Mouse (Mus musculus) liver, adult 2 months (tissue): ENCODE results near the gene Ldb3. TPM values are rescaled to one million over a fixed set of nuclear protein-coding genes. Genes with fewer than 3 reads are reported as not detected.

Experiments
- DNase-seq: peaks from one replicate; pipeline ENCODE4 v3.0.0-alpha.2; 2011; ENCODE audit warnings: low read depth, low spot score; ENCODE audit errors: extremely low read depth
- H3K27ac ChIP-seq: fragments of 200-500 bp; replicated peaks from 2 replicates; pipeline ENCODE4 v1.5.1; 2012; ENCODE audit warnings: low read depth, mild to moderate bottlenecking, control low read depth, inconsistent platforms, low read length; ENCODE audit not compliant: insufficient read depth
- H3K27me3 ChIP-seq: fragments of 200-500 bp; 2 replicates; pipeline ENCODE4 v1.6.1; 2012; ENCODE audit warnings: mild to moderate bottlenecking, moderate library complexity, low read length, inconsistent platforms; ENCODE audit not compliant: control insufficient read depth, insufficient read depth
- H3K36me3 ChIP-seq: fragments of 200-500 bp; 2 replicates; pipeline ENCODE4 v1.6.1; 2012; ENCODE audit warnings: low read length, inconsistent platforms; ENCODE audit not compliant: control insufficient read depth, insufficient read depth
- H3K4me1 ChIP-seq: fragments of 200-500 bp; 2 replicates; pipeline ENCODE4 v1.6.1; 2011; ENCODE audit warnings: low read length; ENCODE audit not compliant: control insufficient read depth, insufficient read depth
- H3K4me3 ChIP-seq: fragments of 200-500 bp; 2 replicates; pipeline ENCODE4 v1.5.1; 2011; ENCODE audit warnings: low read depth, mild to moderate bottlenecking, control low read depth, low read length, moderate library complexity; ENCODE audit not compliant: insufficient read depth
- H3K79me2 ChIP-seq: fragments of 200-500 bp; 2 replicates; pipeline ENCODE4 v1.6.1; 2012; ENCODE audit warnings: inconsistent platforms, mild to moderate bottlenecking, low read length, moderate library complexity; ENCODE audit not compliant: control insufficient read depth, insufficient read depth
- H3K9ac ChIP-seq: fragments of 200-500 bp; 2 replicates; pipeline ENCODE4 v1.6.1; 2012; ENCODE audit warnings: low read depth, mild to moderate bottlenecking, control low read depth, inconsistent platforms, low read length
- CTCF ChIP-seq: fragments of 200-500 bp; IDR thresholded peaks from 2 replicates; pipeline ENCODE4 v1.5.1; 2011; ENCODE audit warnings: low read depth, low read length, control low read depth
- POLR2A ChIP-seq: fragments of 200-500 bp; IDR thresholded peaks from 2 replicates; pipeline ENCODE4 v1.6.1; 2011; ENCODE audit warnings: low read length, control low read depth; ENCODE audit not compliant: insufficient read depth; ENCODE audit errors: extremely low read depth
- WGBS: fragments of 180-500 bp; shearing (Covaris S2); methylation state at CpG from one replicate; pipeline ENCODE4 v1.1.7; 2018; 5-methylcytosine and 5-hydroxymethylcytosine counted together
- polyA plus RNA-seq: library from polyadenylated mRNA; depleted of rRNA; stranded (reverse); fragments of >200 nt; gene quantifications from 2 replicates; pipeline ENCODE4 v1.2.3, GENCODE M21; 2012
- total RNA-seq: library from RNA; depleted of rRNA; stranded (reverse); fragments of >200 nt; gene quantifications from 2 replicates; pipeline ENCODE4 v1.2.3, GENCODE M21; 2014

Ldb3 gene
- total and polyA plus RNA-seq, 2 experiments: 0.06 to 0.18 TPM

- H3K79me2 ChIP-seq: no peaks in the 10 kb centered on the region
- no peak overlapping the region for H3K9ac ChIP-seq
- no peaks in the 10 kb centered on the region for H3K27me3 ChIP-seq
- H3K27ac ChIP-seq: no peak overlapping the region
- TF ChIP-seq POLR2A: no peak
- no peak for TF ChIP-seq CTCF
- peak; percentile 53 for DNase-seq
- WGBS: 22% methylated on average over 4 of the region's 4 CpGs
- H3K36me3 ChIP-seq: no peaks in the 10 kb centered on the region
- peak overlapping the region; percentile 34 for H3K4me3 ChIP-seq
- H3K4me1 ChIP-seq: peaks cover 4% of the 10 kb centered on the region; the same call in 1 of the 2 replicates
Measured at GRCm38 (mm10) chr14:34535883-34536282, 52.6 kb downstream of the Ldb3 start.

GRCm38 (mm10) chr14:34533537-34533936, 54.9 kb downstream of the Ldb3 start:
- H3K27ac ChIP-seq: no peak overlapping the region
- peaks cover 4% of the 10 kb centered on the region; the same call in 1 of the 2 replicates for H3K4me1 ChIP-seq
- H3K79me2 ChIP-seq: no peaks in the 10 kb centered on the region
- TF ChIP-seq CTCF: no peak
- TF ChIP-seq POLR2A: no peak
- H3K9ac ChIP-seq: no peak overlapping the region
- no peaks in the 10 kb centered on the region for H3K27me3 ChIP-seq
- WGBS: 77% methylated on average over 5 of the region's 5 CpGs
- DNase-seq: no peak
- H3K36me3 ChIP-seq: no peaks in the 10 kb centered on the region
- H3K4me3 ChIP-seq: no peak overlapping the region

- Histone ChIP-seq H3K4me1 (peaks cover 4% of the 10 kb centered on the region; the same call in 1 of the 2 replicates), H3K79me2 (no peaks in the 10 kb centered on the region), H3K9ac (no peak overlapping the region), H3K4me3 (no peak overlapping the region), H3K27ac (no peak overlapping the region), H3K36me3 (no peaks in the 10 kb centered on the region), H3K27me3 (no peaks in the 10 kb centered on the region)
- TF ChIP-seq CTCF (no peak), POLR2A (no peak)
- WGBS: 86% methylated on average over 6 of the region's 6 CpGs
- DNase-seq: no peak
Measured at GRCm38 (mm10) chr14:34532536-34532935, 55.9 kb downstream of the Ldb3 start.

GRCm38 (mm10) chr14:34528804-34529203, 59.7 kb downstream of the Ldb3 start:
- 80% methylated on average over 8 of the region's 8 CpGs for WGBS
- DNase-seq: no peak

GRCm38 (mm10) chr14:34522701-34523100, 65.8 kb downstream of the Ldb3 start, which contains the start of gene 9230112D13Rik:
TSS of gene 9230112D13Rik (minus strand) at chr14:34522801.
- no peaks in the 10 kb centered on the region for H3K79me2 ChIP-seq
- no peak for TF ChIP-seq CTCF
- TF ChIP-seq POLR2A: no peak
- H3K9ac ChIP-seq: no peak within 1 kb of the TSS
- H3K27me3 ChIP-seq: no peaks in the 10 kb centered on the region
- H3K36me3 ChIP-seq: no peaks in the 10 kb centered on the region
- H3K27ac ChIP-seq: no peak within 1 kb of the TSS
- no peak within 1 kb of the TSS for H3K4me3 ChIP-seq
- no peak for DNase-seq
- WGBS: 82% methylated on average over 8 of the region's 8 CpGs
- no peaks in the 10 kb centered on the region for H3K4me1 ChIP-seq

More at GRCm38 (mm10) chr14:34528804-34529203, 59.7 kb downstream of the Ldb3 start:
- no peak overlapping the region for H3K27ac ChIP-seq
- H3K79me2 ChIP-seq: no peaks in the 10 kb centered on the region
- TF ChIP-seq CTCF (no peak), POLR2A (no peak)
- H3K9ac ChIP-seq: no peak overlapping the region
- no peaks in the 10 kb centered on the region for H3K27me3 ChIP-seq
- no peaks in the 10 kb centered on the region for H3K36me3 ChIP-seq
- no peaks in the 10 kb centered on the region for H3K4me1 ChIP-seq
- H3K4me3 ChIP-seq: no peak overlapping the region

GRCm38 (mm10) chr14:34517959-34518544, 70.4 kb downstream of the Ldb3 start:
- TF ChIP-seq CTCF: no peak
- TF ChIP-seq POLR2A: no peak
- peaks cover 8% of the 10 kb centered on the region; the same call in 1 of the 2 replicates for H3K4me1 ChIP-seq
- no peak overlapping the region for H3K27ac ChIP-seq
- H3K79me2 ChIP-seq: no peaks in the 10 kb centered on the region
- H3K4me3 ChIP-seq: no peak overlapping the region
- H3K36me3 ChIP-seq: no peaks in the 10 kb centered on the region
- 80% methylated on average over 8 of the region's 8 CpGs for WGBS
- no peaks in the 10 kb centered on the region for H3K27me3 ChIP-seq
- H3K9ac ChIP-seq: no peak overlapping the region
- no peak for DNase-seq
